Mouse (Mus musculus) forebrain, embryonic 16.5 days (tissue): Measurements from ENCODE around the gene Ddi2. TPM values are rescaled to one million over a fixed set of nuclear protein-coding genes. Genes with fewer than 3 reads are reported as not detected.

Source experiments
- ATAC-seq: fragments of 200-750 bp; cut with Nextera tagmentation; 2 replicates; pipeline ENCODE4 v1.8.0; 2017; ENCODE audit warnings: mild to moderate bottlenecking, moderate library complexity
- H3K27ac ChIP-seq: fragments of 300-500 bp; sonication (generic); 2 replicates; pipeline ENCODE4 v1.5.1; 2014; ENCODE audit warnings: low read length, control low read depth
- H3K27me3 ChIP-seq: fragments of 300-500 bp; sonication (generic); replicated peaks from 2 replicates; pipeline ENCODE4 v1.6.1; 2014; ENCODE audit warnings: low read length; ENCODE audit not compliant: control insufficient read depth, insufficient read depth
- H3K36me3 ChIP-seq: fragments of 300-500 bp; sonication (generic); 2 replicates; pipeline ENCODE4 v1.6.1; 2014; ENCODE audit not compliant: control insufficient read depth, insufficient read depth
- H3K4me1 ChIP-seq: fragments of 300-500 bp; sonication (generic); replicated peaks from 2 replicates; pipeline ENCODE4 v1.6.1; 2014; ENCODE audit warnings: low read length; ENCODE audit not compliant: control insufficient read depth, insufficient read depth
- H3K4me2 ChIP-seq: fragments of 300-500 bp; sonication (generic); 2 replicates; pipeline ENCODE4 v1.6.1; 2014; ENCODE audit warnings: mild to moderate bottlenecking, low read length, control low read depth
- H3K4me3 ChIP-seq: fragments of 300-500 bp; sonication (generic); replicated peaks from 2 replicates; pipeline ENCODE4 v1.5.1; 2014; ENCODE audit warnings: mild to moderate bottlenecking, low read length, control low read depth
- H3K9ac ChIP-seq: fragments of 300-500 bp; sonication (generic); replicated peaks from 2 replicates; pipeline ENCODE4 v1.6.1; 2014; ENCODE audit warnings: low read depth, low read length, control low read depth
- H3K9me3 ChIP-seq: fragments of 300-500 bp; sonication (generic); 2 replicates; pipeline ENCODE4 v1.6.1; 2016; ENCODE audit warnings: low read length; ENCODE audit not compliant: control insufficient read depth
- WGBS: fragments of 180-500 bp; shearing (Covaris S2); extraction: QIAGEN DNeasy Blood & Tissue Kit; methylation state at CpG from one replicate; pipeline ENCODE4 v1.1.7; 2014; 5-methylcytosine and 5-hydroxymethylcytosine counted together
- polyA plus RNA-seq: library from polyadenylated mRNA; unstranded; fragments of >200 nt; fragmentation: Nextera tagmentation; extraction: Ambion mirVana; gene quantifications from 2 replicates; pipeline ENCODE4 v1.2.1, GENCODE M21; 2015

The Ddi2 gene
- polyA plus RNA-seq, 1 experiment from 2014 or later, result 13.1 TPM

GRCm38 (mm10) chr4:141686525-141686924 is 36.7 kb downstream of the Ddi2 start:
- H3K4me2 ChIP-seq, result no peak overlapping the region
- no peak overlapping the region for H3K9ac ChIP-seq
- H3K36me3 ChIP-seq, result peaks cover 26% of the 10 kb centered on the region
- H3K4me1 ChIP-seq, result no peaks in the 10 kb centered on the region
- no peaks in the 10 kb centered on the region for H3K9me3 ChIP-seq
- H3K4me3 ChIP-seq, result no peak overlapping the region
- ATAC-seq, result no peak
- no peaks in the 10 kb centered on the region for H3K27me3 ChIP-seq
- WGBS, result 54% methylated on average over 8 of the region's 8 CpGs
- H3K27ac ChIP-seq, result no peak overlapping the region

GRCm38 (mm10) chr4:141686093-141686492 is 37.1 kb downstream of the Ddi2 start:
- Histone ChIP-seq H3K27ac (no peak overlapping the region), H3K4me2 (no peak overlapping the region), H3K27me3 (no peaks in the 10 kb centered on the region), H3K9me3 (no peaks in the 10 kb centered on the region), H3K9ac (no peak overlapping the region), H3K4me3 (no peak overlapping the region), H3K4me1 (no peaks in the 10 kb centered on the region), H3K36me3 (peaks cover 23% of the 10 kb centered on the region)
- 83% methylated on average over 3 of the region's 3 CpGs for WGBS
- ATAC-seq, result no peak

DNA sequence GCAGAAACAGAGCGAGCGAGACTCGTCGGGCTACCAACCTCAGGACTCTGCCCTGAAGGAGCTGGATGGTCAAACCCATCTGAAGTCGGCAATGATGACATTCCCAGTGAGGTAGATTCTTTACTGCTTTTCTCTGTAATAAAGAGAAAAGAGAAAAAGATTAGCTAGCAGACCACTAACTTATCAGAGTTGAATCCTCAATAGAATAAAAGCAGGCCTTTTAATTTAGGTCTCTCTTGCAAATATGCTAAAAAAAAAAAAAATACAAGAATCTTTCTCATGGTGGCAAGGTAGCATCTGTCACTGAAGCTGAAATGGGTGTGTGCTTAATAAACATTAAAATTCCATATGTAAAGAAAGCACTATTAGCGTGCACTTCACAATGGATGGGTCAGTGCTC is 37.7 kb downstream of the Ddi2 start, which contains the start of gene Rsc1a1:
Gene Rsc1a1, minus strand, starts transcription at position 101 of the 400 bp plus-strand sequence.
- no peak for ATAC-seq
- 97% methylated on average over 6 of the region's 6 CpGs for WGBS
- no peak within 1 kb of the TSS for H3K4me3 ChIP-seq

GRCm38 (mm10) chr4:141682706-141683230 is 40.5 kb downstream of the Ddi2 start:
- no peak overlapping the region for H3K4me2 ChIP-seq
- no peak for ATAC-seq
- no peaks in the 10 kb centered on the region for H3K4me1 ChIP-seq
- H3K9ac ChIP-seq, result no peak overlapping the region
- H3K36me3 ChIP-seq, result peaks cover 20% of the 10 kb centered on the region
- H3K27me3 ChIP-seq, result no peaks in the 10 kb centered on the region
- 59% methylated on average over 12 of the region's 12 CpGs for WGBS
- H3K4me3 ChIP-seq, result no peak overlapping the region
- no peaks in the 10 kb centered on the region for H3K9me3 ChIP-seq
- H3K27ac ChIP-seq, result no peak overlapping the region

More for the DNA sequence above, 37.7 kb downstream of the Ddi2 start, which contains the start of gene Rsc1a1:
- Histone ChIP-seq H3K4me1 (no peaks in the 10 kb centered on the region), H3K4me2 (no peak within 1 kb of the TSS), H3K27ac (no peak within 1 kb of the TSS), H3K27me3 (no peaks in the 10 kb centered on the region), H3K9ac (no peak within 1 kb of the TSS), H3K9me3 (no peaks in the 10 kb centered on the region), H3K36me3 (peaks cover 22% of the 10 kb centered on the region)

- Histone ChIP-seq H3K27ac (no peak overlapping the region), H3K36me3 (peaks cover 20% of the 10 kb centered on the region), H3K27me3 (no peaks in the 10 kb centered on the region), H3K4me2 (no peak overlapping the region), H3K9ac (no peak overlapping the region), H3K4me3 (no peak overlapping the region), H3K9me3 (no peaks in the 10 kb centered on the region), H3K4me1 (no peaks in the 10 kb centered on the region)
- ATAC-seq, result no peak
- 58% methylated on average over 7 of the region's 7 CpGs for WGBS
These were observed 41.5 kb downstream of the Ddi2 start for GRCm38 (mm10) chr4:141681767-141682166.

- WGBS, result 82% methylated on average over 12 of the region's 12 CpGs
- Histone ChIP-seq H3K9me3 (no peaks in the 10 kb centered on the region), H3K27me3 (no peaks in the 10 kb centered on the region), H3K27ac (no peak overlapping the region), H3K4me3 (no peak overlapping the region), H3K36me3 (peaks cover 18% of the 10 kb centered on the region), H3K9ac (no peak overlapping the region), H3K4me1 (no peaks in the 10 kb centered on the region), H3K4me2 (no peak overlapping the region)
- no peak for ATAC-seq
These were observed 42.3 kb downstream of the Ddi2 start for GRCm38 (mm10) chr4:141680892-141681291.

DNA sequence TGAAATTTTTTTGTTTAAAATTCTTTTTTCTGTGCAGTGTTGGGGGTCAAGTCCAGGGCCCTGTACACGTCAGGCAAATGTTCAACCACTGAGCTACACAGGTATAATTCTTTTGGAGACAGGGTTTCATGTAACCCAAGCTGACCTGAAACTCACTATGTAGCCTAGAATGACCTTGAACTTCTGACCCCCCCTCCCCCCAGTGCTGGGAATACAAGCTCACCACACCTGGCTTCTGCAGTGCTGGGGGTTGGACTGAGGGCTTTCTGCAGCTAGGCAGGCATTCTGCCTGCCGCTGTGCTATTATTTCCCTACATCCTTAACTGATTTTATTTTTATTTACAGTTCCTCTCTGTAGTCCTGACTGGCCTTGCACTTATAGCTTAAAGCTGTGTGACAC is 44.2 kb downstream of the Ddi2 start:
- H3K4me3 ChIP-seq, result no peak overlapping the region
- WGBS, result 93% methylated on average over 2 of the region's 2 CpGs
- ATAC-seq, result no peak

DNA sequence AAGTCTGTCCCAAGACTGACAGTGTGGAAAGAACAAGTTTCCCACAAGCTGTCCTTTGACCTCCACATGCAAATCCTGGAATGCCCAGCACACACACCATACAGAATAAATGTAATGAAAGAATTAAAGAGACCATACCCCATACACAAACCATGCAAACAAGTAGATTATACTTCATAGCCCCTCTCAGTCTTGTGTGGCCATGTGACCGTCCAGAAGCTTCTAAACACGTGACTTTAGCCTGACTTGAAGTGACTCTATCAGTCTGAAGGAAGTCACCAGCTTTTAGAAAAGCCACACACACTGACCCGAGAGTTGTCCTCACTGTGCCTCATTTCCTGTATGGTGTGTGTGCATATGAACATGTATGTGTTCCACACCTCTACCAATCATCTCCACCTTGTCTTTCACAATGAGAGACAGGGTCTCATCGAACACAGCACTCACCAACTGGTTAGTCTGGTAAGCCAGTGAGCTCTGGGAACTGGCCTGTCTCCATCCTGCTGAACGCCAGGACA is 46.7 kb downstream of the Ddi2 start:
- no peak for ATAC-seq
- Histone ChIP-seq H3K4me1 (no peaks in the 10 kb centered on the region), H3K4me2 (no peak overlapping the region), H3K9me3 (no peaks in the 10 kb centered on the region), H3K36me3 (no peaks in the 10 kb centered on the region), H3K27ac (no peak overlapping the region), H3K4me3 (no peak overlapping the region), H3K9ac (no peak overlapping the region), H3K27me3 (no peaks in the 10 kb centered on the region)
- WGBS, result 84% methylated on average over 5 of the region's 5 CpGs

More for the DNA sequence above, 44.2 kb downstream of the Ddi2 start:
- no peak overlapping the region for H3K27ac ChIP-seq
- H3K9me3 ChIP-seq, result no peaks in the 10 kb centered on the region
- no peaks in the 10 kb centered on the region for H3K4me1 ChIP-seq
- 0 out of 2 replicates have a peak, but pooled peaks cover 4% of the 10 kb centered on the region for H3K36me3 ChIP-seq
- no peaks in the 10 kb centered on the region for H3K27me3 ChIP-seq
- no peak overlapping the region for H3K4me2 ChIP-seq
- H3K9ac ChIP-seq, result no peak overlapping the region

- no peak overlapping the region for H3K4me3 ChIP-seq
- 84% methylated on average over 13 of the region's 13 CpGs for WGBS
- ATAC-seq, result no peak
These were observed 50.9 kb downstream of the Ddi2 start for GRCm38 (mm10) chr4:141672325-141672724.

More at GRCm38 (mm10) chr4:141672325-141672724, 50.9 kb downstream of the Ddi2 start:
- Histone ChIP-seq H3K4me1 (no peaks in the 10 kb centered on the region; the same call in 1 of the 2 replicates), H3K36me3 (no peaks in the 10 kb centered on the region), H3K4me2 (no peak overlapping the region), H3K27me3 (no peaks in the 10 kb centered on the region), H3K27ac (no peak overlapping the region), H3K9ac (no peak overlapping the region), H3K9me3 (no peaks in the 10 kb centered on the region)
